Mouse (Mus musculus): ENCODE data around the gene Arhgef15. TPM values are rescaled to one million over a fixed set of nuclear protein-coding genes. Genes with fewer than 3 reads are reported as not detected.
"Not testable (repeated sequence)": the region's sequence is repeated elsewhere in the genome, so short reads cannot be mapped to it uniquely, and the experiment has no call there.

Gene Arhgef15
- polyA plus RNA-seq, 1 experiment from 2014 or later: 8.9 TPM

DNA sequence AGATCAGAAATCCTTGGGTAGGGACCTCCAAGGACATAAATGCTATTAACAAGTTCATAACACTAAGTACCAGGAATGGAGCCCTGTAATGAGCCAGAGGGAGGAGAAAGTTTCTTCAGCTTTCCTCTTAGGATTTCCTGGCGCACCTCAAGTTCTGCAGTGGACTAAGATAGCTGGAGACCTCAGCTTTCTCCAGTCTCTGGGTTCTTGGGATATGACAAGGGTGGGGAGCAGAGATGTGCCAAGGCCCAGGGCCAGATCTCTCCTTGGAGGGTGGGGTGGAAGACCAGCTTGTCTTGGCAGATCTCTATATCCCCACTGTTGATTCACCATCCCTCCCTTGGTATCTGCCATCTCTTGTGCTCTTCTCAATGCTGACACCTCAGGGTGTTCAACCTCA is 18.3 kb upstream of the Arhgef15 start:
- WGBS: 91% methylated on average over 1 of the region's 1 CpGs
- no peak overlapping the region for H3K4me3 ChIP-seq
- DNase-seq (ENCODE audit: low spot score): no peak

DNA sequence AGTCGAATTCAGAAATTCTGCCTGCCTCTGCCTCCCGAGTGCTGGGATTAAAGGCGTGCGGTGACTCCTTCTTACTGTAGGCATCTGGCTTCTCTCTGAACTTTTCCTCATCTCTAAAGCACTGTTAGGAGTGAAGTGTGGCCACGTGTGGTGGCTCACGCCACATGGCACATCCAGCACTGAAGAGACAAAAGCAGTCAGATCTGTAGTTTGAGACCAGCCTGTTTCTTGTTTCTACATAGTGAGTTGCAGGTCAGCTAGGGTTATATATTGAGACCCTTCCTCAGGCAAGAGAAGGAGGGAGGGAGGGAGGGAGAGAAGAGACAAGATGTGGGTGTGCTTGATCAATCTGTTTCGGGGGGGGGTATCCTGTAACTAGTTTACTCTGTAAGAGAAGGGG is 17.8 kb upstream of the Arhgef15 start, which contains the start of gene Rangrf:
Gene Rangrf, minus strand, starts transcription at position 101 of the 400 bp plus-strand sequence.
- peak within 1 kb of the TSS; percentile 63 for H3K4me3 ChIP-seq
- WGBS: 83% methylated on average over 7 of the region's 7 CpGs

More for the DNA sequence above, 18.3 kb upstream of the Arhgef15 start:
- Histone ChIP-seq H3K27me3 (replicated peaks; ENCODE audit: low read depth, poor library complexity, severe bottlenecking) (peaks cover 4% of the 10 kb centered on the region; the same call in 1 of the 2 replicates), H3K4me1 (peaks cover 21% of the 10 kb centered on the region), H3K9me3 (no peaks in the 10 kb centered on the region), H3K27ac (replicated peaks) (no peak overlapping the region), H3K36me3 (replicated peaks) (no peaks in the 10 kb centered on the region; the same call in 1 of the 2 replicates)

DNA sequence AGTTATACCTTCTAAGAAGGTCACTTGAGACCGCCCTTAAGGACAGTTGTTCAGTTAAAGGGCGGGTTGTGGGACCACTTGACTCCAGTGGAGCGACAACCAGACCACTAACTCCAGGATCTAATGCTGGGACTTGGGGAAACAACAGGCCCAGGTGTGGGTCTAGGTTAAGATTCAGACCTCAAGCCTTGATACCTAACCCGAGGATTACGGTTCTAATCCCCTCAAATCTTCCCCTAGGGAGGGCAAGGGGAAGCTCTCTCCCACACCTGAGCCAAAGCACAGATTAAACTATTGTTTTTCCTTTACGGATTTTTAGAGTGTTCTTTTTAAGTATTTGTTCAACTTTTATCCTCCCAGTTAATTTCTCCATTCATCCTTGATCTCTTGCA is 16.8 kb upstream of the Arhgef15 start:
- Histone ChIP-seq H3K4me3 (peak overlapping the region; percentile 63), H3K27ac (replicated peaks) (peak overlapping the region; percentile 44), H3K27me3 (replicated peaks; ENCODE audit: low read depth, poor library complexity, severe bottlenecking) (peaks cover 6% of the 10 kb centered on the region), H3K9me3 (no peaks in the 10 kb centered on the region), H3K4me1 (peaks cover 21% of the 10 kb centered on the region), H3K36me3 (replicated peaks) (no peaks in the 10 kb centered on the region; the same call in 1 of the 2 replicates)
- WGBS: 27% methylated on average over 6 of the region's 6 CpGs
- DNase-seq (ENCODE audit: low spot score): no peak

More for the DNA sequence above, 17.8 kb upstream of the Arhgef15 start, which contains the start of gene Rangrf:
- Histone ChIP-seq H3K4me1 (peaks cover 21% of the 10 kb centered on the region), H3K36me3 (replicated peaks) (no peaks in the 10 kb centered on the region; the same call in 1 of the 2 replicates), H3K27ac (replicated peaks) (no peak within 1 kb of the TSS), H3K9me3 (no peaks in the 10 kb centered on the region), H3K27me3 (replicated peaks; ENCODE audit: low read depth, poor library complexity, severe bottlenecking) (peaks cover 4% of the 10 kb centered on the region; the same call in 1 of the 2 replicates)
- DNase-seq (ENCODE audit: low spot score): no peak

DNA sequence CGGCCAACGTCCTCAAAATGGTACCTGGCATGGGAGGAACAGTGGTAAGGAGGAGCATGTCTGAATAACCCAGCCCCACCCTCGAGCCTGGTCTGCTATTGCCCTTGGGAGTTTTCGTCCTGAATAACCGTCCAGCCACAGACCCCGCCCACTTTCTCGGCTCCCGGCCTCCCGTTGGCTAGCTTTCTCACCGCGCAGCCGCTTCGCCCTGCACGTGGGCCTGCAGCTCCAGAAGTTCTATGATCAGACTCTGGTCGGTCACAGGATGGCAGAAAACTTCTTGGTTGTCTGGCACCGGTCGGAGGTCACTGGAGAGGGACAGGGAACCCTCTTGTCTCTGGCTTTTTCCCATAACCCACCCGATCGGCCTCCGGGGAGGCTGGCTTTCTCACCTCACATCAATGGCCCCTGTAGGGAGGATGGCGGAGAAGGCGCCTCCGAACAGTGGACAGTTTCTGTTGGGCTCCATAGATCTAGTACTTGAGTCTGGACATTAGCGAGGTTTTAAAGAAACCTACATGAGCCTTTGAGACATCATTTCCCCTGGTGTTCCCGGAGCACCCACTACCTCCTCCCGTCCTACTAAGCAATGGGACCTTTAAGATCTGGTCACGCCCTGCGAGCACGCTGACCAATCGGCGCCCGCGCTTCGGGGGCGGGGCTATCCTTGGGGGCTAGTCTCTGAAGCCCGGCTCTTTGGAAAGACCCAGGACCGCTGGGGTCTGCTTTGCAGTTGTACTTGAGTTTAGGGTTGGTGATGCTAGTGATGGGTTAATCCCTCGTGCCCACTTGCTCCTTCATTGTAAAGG is 16.2 kb upstream of the Arhgef15 start:
- peak overlapping the region; percentile 80 for H3K27ac ChIP-seq (replicated peaks)

GRCm38 (mm10) chr11:68970232-68970631 is 13.0 kb upstream of the Arhgef15 start:
- Histone ChIP-seq H3K4me1 (peaks cover 38% of the 10 kb centered on the region), H3K27ac (replicated peaks) (no peak overlapping the region), H3K9me3 (no peaks in the 10 kb centered on the region), H3K4me3 (no peak overlapping the region), H3K36me3 (replicated peaks) (no peaks in the 10 kb centered on the region; the same call in 1 of the 2 replicates), H3K27me3 (replicated peaks; ENCODE audit: low read depth, poor library complexity, severe bottlenecking) (peaks cover 13% of the 10 kb centered on the region)
- no peak for DNase-seq (ENCODE audit: low spot score)
- 77% methylated on average over 4 of the region's 4 CpGs for WGBS

More for the DNA sequence above, 16.2 kb upstream of the Arhgef15 start:
- WGBS: under 1% methylated on average over 38 of the region's 38 CpGs
- H3K9me3 ChIP-seq; H3K36me3 ChIP-seq (replicated peaks): not testable (repeated sequence)
- peaks cover 26% of the 10 kb centered on the region for H3K4me1 ChIP-seq
- H3K4me3 ChIP-seq: peak overlapping the region; percentile 63
- DNase-seq (ENCODE audit: low spot score): peak; percentile 92
- H3K27me3 ChIP-seq (replicated peaks; ENCODE audit: low read depth, poor library complexity, severe bottlenecking): peaks cover 12% of the 10 kb centered on the region

DNA sequence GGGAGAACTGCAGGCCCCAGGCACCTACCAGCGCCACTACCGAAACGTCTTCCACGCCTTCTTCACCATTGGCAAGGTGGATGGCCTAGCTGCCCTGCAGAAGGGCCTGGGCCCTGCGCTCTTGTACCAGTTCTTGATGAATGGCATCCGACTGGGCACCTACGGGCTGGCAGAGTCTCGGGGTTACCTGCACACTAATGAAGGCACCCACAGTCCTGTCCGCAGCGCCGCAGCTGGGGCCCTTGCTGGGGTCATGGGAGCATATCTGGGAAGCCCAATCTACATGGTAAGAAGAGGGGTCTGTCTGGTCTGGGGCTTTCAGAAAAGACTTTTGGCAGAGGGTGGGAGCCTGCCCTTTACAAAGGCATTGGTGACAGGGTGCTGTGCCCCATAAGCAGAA is 11.5 kb upstream of the Arhgef15 start:
- Histone ChIP-seq H3K9me3 (no peaks in the 10 kb centered on the region), H3K4me3 (peak overlapping the region; percentile 75), H3K27me3 (replicated peaks; ENCODE audit: low read depth, poor library complexity, severe bottlenecking) (peaks cover 9% of the 10 kb centered on the region), H3K36me3 (replicated peaks) (no peaks in the 10 kb centered on the region; the same call in 1 of the 2 replicates), H3K27ac (replicated peaks) (no peak overlapping the region), H3K4me1 (peaks cover 32% of the 10 kb centered on the region)
- DNase-seq (ENCODE audit: low spot score): no peak
- 87% methylated on average over 11 of the region's 11 CpGs for WGBS

GRCm38 (mm10) chr11:68967337-68968282 is 10.3 kb upstream of the Arhgef15 start, which contains the start of gene Slc25a35:
Gene Slc25a35, plus strand, starts transcription at chr11:68968131.
- WGBS: under 1% methylated on average over 50 of the region's 50 CpGs
- Histone ChIP-seq H3K27me3 (replicated peaks; ENCODE audit: low read depth, poor library complexity, severe bottlenecking) (peaks cover 9% of the 10 kb centered on the region), H3K9me3 (no peaks in the 10 kb centered on the region), H3K36me3 (replicated peaks) (no peaks in the 10 kb centered on the region; the same call in 1 of the 2 replicates), H3K4me3 (peak within 1 kb of the TSS; percentile 75), H3K4me1 (peaks cover 25% of the 10 kb centered on the region), H3K27ac (replicated peaks) (peak within 1 kb of the TSS; percentile 79)
- DNase-seq (ENCODE audit: low spot score): peak; percentile 93

GRCm38 (mm10) chr11:68966554-68966953 is 9.3 kb upstream of the Arhgef15 start:
- Histone ChIP-seq H3K36me3 (replicated peaks) (no peaks in the 10 kb centered on the region; the same call in 1 of the 2 replicates), H3K9me3 (no peaks in the 10 kb centered on the region), H3K4me1 (peaks cover 20% of the 10 kb centered on the region), H3K4me3 (peak overlapping the region; percentile 75; the same call in 1 of the 2 replicates), H3K27me3 (replicated peaks; ENCODE audit: low read depth, poor library complexity, severe bottlenecking) (peaks cover 9% of the 10 kb centered on the region), H3K27ac (replicated peaks) (no peak overlapping the region)
- DNase-seq (ENCODE audit: low spot score): no peak
- WGBS: 47% methylated on average over 1 of the region's 1 CpGs

- no peaks in the 10 kb centered on the region for H3K9me3 ChIP-seq
Observed at GRCm38 (mm10) chr11:68965845-68966244, 8.6 kb upstream of the Arhgef15 start.

GRCm38 (mm10) chr11:68965050-68965449 is 7.8 kb upstream of the Arhgef15 start:
- Histone ChIP-seq H3K27me3 (replicated peaks; ENCODE audit: low read depth, poor library complexity, severe bottlenecking) (peaks cover 9% of the 10 kb centered on the region), H3K4me1 (peaks cover 20% of the 10 kb centered on the region), H3K9me3 (no peaks in the 10 kb centered on the region), H3K36me3 (replicated peaks) (no peaks in the 10 kb centered on the region), H3K27ac (replicated peaks) (no peak overlapping the region), H3K4me3 (no peak overlapping the region)
- no peak for DNase-seq (ENCODE audit: low spot score)

More at GRCm38 (mm10) chr11:68965845-68966244, 8.6 kb upstream of the Arhgef15 start:
- peak; percentile 60 for DNase-seq (ENCODE audit: low spot score)
- WGBS: 33% methylated on average over 3 of the region's 3 CpGs
- Histone ChIP-seq H3K36me3 (replicated peaks) (no peaks in the 10 kb centered on the region; the same call in 1 of the 2 replicates), H3K4me1 (peaks cover 20% of the 10 kb centered on the region), H3K27me3 (replicated peaks; ENCODE audit: low read depth, poor library complexity, severe bottlenecking) (peaks cover 9% of the 10 kb centered on the region), H3K27ac (replicated peaks) (no peak overlapping the region), H3K4me3 (no peak overlapping the region)

GRCm38 (mm10) chr11:68963405-68963804 is 6.1 kb upstream of the Arhgef15 start:
- H3K9me3 ChIP-seq: no peaks in the 10 kb centered on the region
- WGBS: 81% methylated on average over 2 of the region's 2 CpGs
- DNase-seq (ENCODE audit: low spot score): no peak
- peaks cover 1% of the 10 kb centered on the region; the same call in 1 of the 2 replicates for H3K27me3 ChIP-seq (replicated peaks; ENCODE audit: low read depth, poor library complexity, severe bottlenecking)
- H3K4me3 ChIP-seq: no peak overlapping the region
- peaks cover 15% of the 10 kb centered on the region for H3K4me1 ChIP-seq
- no peaks in the 10 kb centered on the region for H3K36me3 ChIP-seq (replicated peaks)
- no peak overlapping the region for H3K27ac ChIP-seq (replicated peaks)

GRCm38 (mm10) chr11:68962159-68962558 is 4.9 kb upstream of the Arhgef15 start:
- not testable (repeated sequence) for H3K4me3 ChIP-seq; DNase-seq (ENCODE audit: low spot score); H3K36me3 ChIP-seq (replicated peaks); H3K27ac ChIP-seq (replicated peaks); H3K9me3 ChIP-seq
- Histone ChIP-seq H3K4me1 (peaks cover 10% of the 10 kb centered on the region), H3K27me3 (replicated peaks; ENCODE audit: low read depth, poor library complexity, severe bottlenecking) (peaks cover 11% of the 10 kb centered on the region)
- 27% methylated on average over 11 of the region's 11 CpGs for WGBS

Data from embryonic facial prominence, embryonic 10.5 days (tissue).